Mouse (Mus musculus) lung, postnatal 36 days (tissue): ENCODE data around the gene Rrp1.
"Not testable (repeated sequence)": the region's sequence is repeated elsewhere in the genome, so short reads cannot be mapped to it uniquely, and the experiment has no call there.

ENCODE experiments used
- DNase-seq: peaks from one replicate; pipeline ENCODE4 v3.0.0; 2022; ENCODE audit warnings: mixed read lengths

Gene Rrp1

GRCm38 (mm10) chr10:78378516-78378915 lies 34.3 kb downstream of the Rrp1 start:
- no peak for DNase-seq

DNA sequence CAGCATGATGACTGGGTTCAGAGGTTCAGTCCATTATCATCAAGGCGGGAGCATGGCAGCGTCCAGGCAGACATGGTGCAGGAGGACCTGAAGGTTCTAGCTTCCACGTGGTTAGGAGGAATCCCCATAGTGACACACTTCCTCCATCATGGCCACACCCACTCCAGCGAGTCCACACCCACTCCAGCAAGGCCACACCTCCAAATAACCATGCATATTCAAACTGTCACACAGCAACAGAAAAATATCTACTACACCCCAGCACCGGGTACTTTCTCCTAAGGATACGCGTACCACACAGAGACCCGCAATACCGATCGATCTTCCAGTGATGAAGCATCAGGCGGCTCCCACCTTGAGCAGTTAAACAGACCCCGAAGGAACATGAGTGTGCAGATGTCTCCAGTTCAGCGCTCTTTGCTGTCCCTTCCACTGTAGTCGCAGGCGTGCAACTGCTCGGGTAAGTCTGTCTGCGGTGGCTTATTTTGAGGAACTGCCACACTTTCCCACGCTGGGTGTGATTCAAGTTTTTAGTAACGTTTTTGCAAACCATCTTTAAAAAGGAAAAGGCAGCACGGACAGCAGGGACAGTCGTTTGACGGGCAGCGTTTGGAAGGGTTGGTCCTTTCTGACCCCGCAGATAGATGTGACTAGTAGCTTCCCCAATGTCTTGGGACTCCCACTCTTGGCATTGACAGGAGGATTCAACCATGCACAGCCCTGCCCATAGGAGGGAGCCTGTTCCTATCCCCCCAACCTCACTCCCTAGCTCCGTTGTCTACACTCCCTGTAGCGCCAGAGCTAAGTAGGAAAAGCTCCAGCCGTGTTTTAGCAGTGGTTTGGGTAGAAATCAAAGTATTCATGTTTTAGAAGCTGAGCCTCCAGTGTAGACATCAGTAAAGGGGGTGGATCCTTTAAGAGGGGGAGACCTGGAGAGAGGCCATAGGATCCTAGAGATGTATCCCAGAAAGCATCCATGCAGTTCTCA lies 39.9 kb downstream of the Rrp1 start:
- DNase-seq, result peak; percentile 34

GRCm38 (mm10) chr10:78371746-78372145 lies 41.1 kb downstream of the Rrp1 start:
- DNase-seq, result peak; percentile 16

GRCm38 (mm10) chr10:78367586-78367985 lies 45.3 kb downstream of the Rrp1 start:
- no peak for DNase-seq

DNA sequence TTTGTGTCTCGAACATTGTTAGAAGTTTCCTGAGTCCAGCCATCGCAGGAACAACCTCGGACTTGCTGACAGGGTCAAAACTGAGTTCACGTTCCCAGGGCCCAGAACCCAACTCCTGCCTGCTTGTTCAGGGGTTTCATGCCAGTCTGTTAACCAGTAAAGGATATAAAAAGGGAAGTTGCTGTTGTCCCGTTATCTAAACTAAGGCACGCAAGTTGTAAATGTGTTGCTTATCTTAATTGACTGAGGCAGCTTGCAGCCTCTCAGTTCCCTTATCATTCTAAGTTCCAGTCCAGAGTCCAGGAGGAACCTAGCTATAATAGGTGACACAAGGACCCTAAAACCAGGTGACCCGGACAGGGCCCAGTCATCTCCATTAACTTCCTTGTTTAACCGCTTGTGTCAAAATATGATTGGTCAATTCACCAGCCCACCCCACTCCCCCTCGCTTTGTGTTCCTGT lies 46.0 kb downstream of the Rrp1 start:
- no peak for DNase-seq

GRCm38 (mm10) chr10:78366195-78366834 lies 46.5 kb downstream of the Rrp1 start:
- peak; percentile 35 for DNase-seq

- no peak for DNase-seq
These were observed 47.3 kb downstream of the Rrp1 start for GRCm38 (mm10) chr10:78365555-78365954.

- DNase-seq, result peak; percentile 53
These were observed 48.7 kb downstream of the Rrp1 start for GRCm38 (mm10) chr10:78364106-78364505.

GRCm38 (mm10) chr10:78363366-78363765 lies 49.5 kb downstream of the Rrp1 start:
- no peak for DNase-seq

DNA sequence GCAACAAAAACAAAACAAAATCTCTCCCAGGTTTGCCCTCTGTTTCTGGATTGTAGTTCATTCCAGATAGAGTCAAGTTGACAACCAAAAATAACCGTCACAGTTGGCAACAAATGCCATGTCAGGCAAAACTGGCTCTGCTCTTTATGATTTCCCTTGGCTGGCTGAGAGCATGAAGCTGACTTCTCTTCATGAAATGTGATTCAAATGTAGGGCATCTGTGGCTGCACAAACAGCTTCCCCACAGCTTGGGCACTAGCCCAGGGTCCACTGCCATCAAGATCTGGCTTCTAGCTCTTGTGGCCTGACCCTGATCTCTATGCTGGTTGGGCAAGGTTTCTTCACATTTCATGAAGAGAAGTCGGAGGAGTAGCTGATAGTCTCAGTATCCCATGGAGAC lies 50.9 kb downstream of the Rrp1 start:
- no peak for DNase-seq

DNA sequence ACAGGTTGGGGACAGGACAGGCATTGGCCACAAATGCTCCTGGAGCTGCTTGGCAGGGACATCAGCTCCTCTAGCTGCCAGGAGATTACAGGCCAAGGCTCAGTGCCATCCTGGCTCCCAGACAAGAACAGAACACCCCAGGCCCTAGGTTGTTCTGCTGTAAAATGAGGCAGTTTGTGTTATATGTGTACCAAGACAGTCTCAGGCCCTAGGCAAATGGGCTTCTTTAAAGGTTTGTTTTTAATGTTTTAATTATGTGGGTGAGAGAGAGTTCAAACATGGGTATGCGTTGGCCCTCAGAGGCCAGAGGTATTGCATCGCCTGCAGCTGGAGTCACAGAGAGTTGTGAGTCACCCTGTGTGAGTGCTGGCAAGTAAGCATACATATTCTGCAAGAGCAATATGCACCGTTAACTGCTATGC lies 52.5 kb downstream of the Rrp1 start:
- DNase-seq, result no peak

DNA sequence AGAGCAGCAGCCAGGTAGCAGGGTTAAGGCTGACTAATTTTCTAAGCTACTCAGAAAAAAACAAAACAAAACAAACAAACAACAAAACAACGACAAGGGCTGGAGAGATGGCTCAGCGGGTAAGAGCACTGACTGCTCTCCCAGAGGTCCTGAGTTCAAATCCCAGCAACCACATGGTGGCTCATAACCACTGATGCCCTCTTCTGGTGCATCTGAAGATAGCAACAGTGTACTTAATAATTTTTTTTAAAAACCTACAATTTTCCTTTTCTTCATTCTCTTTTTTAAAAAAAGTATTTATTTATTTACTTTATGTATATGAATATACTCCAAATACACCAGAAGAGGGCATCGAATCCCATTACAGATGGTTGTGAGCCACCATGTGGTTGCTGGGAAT lies 53.8 kb downstream of the Rrp1 start:
- not testable (repeated sequence) for DNase-seq

DNA sequence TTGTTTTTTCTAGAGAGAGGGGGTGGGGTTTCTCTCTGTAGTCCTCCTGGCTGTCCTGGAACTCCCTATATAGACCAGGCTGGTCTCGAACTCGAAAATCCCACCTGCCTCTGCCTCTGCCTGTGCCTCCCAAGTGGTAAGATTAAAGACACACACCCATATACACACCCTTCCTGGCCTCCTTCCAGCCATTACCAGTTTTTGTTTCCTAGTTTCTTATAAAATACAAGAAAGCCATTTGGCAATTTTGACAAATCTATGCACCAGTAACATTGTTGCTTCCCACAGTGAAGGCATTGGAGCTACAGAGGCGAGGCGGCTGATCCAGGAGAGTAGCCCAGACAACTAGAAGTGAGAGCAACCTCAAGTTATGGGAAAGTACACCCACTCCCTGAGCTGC lies 54.6 kb downstream of the Rrp1 start:
- no peak for DNase-seq

GRCm38 (mm10) chr10:78357742-78358141 lies 55.1 kb downstream of the Rrp1 start:
- DNase-seq, result no peak

- no peak for DNase-seq
These were observed 56.8 kb downstream of the Rrp1 start for GRCm38 (mm10) chr10:78355931-78356593.

DNA sequence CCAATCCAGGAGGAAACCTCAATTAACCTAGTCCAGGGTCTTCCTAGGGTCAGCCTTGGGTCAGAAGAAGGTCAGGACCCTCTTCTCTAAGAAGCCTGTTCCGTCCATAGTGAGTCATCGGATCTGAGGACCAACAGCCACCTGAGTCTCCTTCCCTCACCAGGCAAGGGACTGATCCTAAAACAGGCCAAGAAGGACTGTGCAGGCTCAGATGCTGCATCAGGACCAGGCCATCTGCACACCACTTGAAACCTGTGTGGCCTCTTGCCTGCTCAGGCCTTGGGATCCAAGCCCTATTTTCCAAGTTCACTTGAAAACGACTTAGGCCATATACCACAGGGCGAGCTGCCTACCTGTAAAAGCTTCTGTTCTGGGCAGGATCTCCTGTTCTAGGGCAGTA lies 59.6 kb downstream of the Rrp1 start:
- no peak for DNase-seq

DNA sequence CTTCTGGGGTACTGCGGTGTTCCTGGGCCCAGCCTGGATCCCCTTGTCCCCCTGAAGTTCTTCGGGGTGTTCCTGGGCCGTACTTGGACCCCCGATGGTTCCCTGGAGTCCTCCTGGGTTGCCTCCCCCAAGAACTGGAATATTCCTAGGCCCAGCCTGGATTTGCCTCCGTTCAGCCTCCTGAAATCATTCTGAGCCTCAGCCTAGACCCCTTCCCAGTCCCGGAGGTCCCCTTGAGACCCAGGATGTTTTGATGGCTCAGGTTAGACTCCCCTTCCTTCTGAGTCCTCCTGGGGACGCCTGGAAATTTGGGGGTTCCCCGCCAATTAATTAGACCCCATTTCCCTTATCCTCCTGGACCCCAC lies 60.2 kb downstream of the Rrp1 start:
- DNase-seq, result no peak

- peak; percentile 53 for DNase-seq
These were observed 60.8 kb downstream of the Rrp1 start, which contains the start of gene Agpat3 for GRCm38 (mm10) chr10:78351887-78352665. Agpat3 (minus strand) TSS chr10:78352489.

GRCm38 (mm10) chr10:78351564-78351886 lies 61.3 kb downstream of the Rrp1 start:
- DNase-seq, result no peak

- no peak for DNase-seq
These were observed 61.9 kb downstream of the Rrp1 start for GRCm38 (mm10) chr10:78350796-78351556.
